Mouse (Mus musculus): ENCODE results near the gene Auts2.

Gene Auts2

DNA sequence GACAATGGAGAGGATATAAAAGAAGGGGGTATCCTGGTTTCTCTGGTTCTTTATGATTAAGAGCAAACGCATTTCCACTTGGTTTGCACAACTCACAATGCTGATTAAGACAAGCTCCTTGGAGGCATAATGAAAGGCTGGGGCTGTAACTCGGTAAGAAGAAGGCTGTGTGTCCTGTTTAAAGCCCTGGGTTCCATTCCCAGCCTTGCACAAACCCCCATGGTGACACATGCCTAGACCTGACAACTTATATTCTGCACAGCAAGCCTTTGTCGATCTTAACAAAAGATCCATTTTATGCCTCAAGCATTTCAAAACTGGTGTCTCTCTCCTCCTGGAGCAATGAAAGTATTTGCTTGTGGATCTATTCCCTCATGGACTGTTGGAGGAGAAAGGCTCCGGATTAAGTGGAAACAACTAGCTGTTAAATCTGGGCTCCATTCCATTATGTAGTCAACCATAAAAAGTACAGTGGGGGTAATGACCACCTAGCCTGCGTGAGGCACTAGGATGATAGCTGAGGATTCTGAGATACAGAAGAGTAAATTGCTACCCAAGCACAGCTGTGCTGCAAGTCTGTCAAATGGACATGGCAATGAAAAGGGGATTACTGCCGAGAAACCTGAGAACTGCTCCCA lies 218.8 kb downstream of the Auts2 start:
- no peak for DNase-seq (ENCODE audit: low spot score in 2 of 2)

DNA sequence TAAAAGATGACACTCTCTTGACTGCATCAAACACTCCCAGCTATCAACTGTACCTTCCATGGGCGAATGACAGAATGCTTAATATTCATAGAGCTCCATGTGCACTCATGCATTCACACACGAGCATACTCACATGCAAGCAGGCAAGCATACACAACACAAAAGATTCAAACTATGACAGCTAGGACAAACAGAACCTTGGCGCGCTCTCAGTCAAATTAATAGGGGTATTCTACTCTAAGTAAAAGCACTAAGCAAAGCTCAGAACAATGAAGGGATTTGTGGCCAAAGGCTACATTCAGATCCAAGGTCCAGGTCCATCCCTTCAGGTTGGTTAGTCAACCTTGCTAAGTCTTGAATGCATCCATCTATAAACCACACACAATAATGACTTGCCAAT lies 219.5 kb downstream of the Auts2 start:
- no peak for DNase-seq (ENCODE audit: low spot score in 2 of 2)

- DNase-seq (ENCODE audit: low spot score in 2 of 2) = no peak
Measured at GRCm38 (mm10) chr5:132322971-132323370, 220.2 kb downstream of the Auts2 start.

- no peak for DNase-seq (ENCODE audit: low spot score in 2 of 2)
Measured at GRCm38 (mm10) chr5:132318026-132318765, 224.9 kb downstream of the Auts2 start.

DNA sequence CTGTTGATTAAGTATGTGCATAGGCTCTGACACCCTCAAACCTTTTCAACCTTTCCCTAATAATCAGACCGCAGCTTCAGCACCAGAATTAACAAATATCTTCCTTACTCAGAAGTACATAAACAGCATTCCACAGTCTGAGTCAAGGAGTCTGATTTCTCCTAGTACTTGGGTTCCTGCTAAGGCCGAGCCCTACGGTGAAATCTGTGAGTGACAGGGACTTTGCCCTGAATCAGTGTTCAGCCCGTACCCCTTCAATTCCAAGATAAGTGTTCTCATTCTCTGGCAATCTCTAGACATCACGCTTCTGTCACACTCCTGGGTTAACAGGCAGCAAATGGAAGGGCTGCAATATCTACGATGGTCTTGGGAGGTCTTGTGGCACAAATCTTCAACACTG lies 226.2 kb downstream of the Auts2 start:
- no peak for DNase-seq (ENCODE audit: low spot score in 2 of 2)

DNA sequence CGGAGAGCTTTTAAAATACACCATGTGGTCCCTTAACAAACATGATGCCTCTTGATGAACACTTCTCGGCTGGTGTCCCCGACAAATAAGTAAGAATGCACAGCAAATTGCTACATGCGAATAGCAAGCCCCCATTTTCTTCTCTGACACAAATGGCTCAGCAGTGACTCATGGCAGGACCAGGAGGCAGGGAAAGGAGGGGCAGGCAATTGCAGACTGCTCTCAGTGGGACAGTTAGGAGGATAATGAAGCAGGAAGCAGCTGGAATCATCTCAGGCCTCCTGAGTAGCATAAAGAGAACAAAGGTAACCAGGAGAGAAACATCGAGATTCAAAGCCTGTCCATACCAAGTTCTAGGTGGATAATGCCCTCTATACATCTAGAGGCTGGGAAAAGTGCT lies 228.8 kb downstream of the Auts2 start:
- DNase-seq (ENCODE audit: low spot score in 2 of 2) = no peak

DNA sequence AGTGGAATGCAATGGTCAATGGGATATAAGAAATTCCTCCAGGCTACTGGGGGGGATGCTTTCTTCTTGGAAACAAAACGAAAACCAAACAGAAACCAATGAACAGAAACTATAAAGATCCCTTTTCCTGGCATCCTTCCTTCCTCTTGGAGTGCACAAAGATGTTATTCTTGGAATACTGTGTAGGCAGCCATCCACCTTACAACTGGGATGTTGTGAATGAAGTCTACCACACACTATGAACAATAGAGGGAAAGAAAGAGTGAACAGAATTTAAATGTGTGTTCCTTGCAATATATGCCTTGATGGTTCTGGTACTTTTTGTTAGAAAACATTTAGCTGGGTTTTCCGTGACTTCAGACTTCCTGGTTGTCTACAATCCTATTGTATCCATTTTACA lies 236.1 kb downstream of the Auts2 start:
- no peak for DNase-seq (ENCODE audit: low spot score in 2 of 2)

DNA sequence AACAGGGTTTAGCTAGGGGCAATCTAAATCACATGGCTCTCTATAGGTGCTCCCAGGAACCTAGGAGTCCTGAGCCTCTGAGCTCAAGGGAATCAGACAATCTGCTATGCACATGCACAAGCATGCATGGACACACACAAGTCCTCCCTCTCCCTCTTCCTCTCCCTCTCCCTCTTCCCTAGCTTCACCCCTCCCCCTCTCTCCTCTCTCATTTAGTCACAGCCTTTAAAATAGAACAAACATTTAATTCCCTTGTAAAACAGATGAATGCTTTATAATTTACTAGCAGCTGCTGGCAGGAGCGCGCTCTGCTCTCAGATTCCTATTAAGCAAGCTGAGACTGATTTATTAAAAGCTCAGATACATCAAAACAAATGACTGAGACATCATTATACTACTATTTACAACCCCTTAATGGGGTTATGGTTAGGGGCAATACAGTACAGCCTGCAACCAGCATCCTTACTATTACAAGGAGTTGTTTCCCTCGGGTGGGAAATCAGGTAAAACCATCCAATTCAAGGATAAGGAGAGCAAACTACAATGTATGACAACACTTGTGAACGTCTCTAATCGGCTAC lies 237.7 kb downstream of the Auts2 start:
- DNase-seq (ENCODE audit: low spot score in 2 of 2) = no peak

DNA sequence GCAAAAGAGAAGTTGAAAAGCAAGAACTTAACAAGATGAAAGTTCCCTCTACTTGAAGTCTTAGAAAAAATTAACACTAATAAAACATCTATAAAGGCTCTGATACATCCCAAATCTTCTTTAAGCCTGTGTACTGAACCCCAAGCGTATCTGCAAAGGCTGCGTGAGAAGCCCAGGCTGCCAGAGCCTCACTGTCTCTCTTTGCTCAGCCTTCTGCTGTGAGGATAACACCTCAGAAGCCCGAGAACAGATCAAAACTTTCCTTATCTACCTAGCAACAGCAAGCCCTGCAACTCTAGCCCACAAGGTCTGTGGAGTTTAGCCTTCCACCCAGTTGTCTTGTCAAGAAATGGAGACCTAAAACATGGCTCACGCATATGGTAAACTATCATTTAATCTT lies 240.4 kb downstream of the Auts2 start:
- DNase-seq (ENCODE audit: low spot score in 2 of 2) = no peak

GRCm38 (mm10) chr5:132300794-132301193 lies 242.3 kb downstream of the Auts2 start:
- DNase-seq (ENCODE audit: low spot score in 2 of 2) = no peak

DNA sequence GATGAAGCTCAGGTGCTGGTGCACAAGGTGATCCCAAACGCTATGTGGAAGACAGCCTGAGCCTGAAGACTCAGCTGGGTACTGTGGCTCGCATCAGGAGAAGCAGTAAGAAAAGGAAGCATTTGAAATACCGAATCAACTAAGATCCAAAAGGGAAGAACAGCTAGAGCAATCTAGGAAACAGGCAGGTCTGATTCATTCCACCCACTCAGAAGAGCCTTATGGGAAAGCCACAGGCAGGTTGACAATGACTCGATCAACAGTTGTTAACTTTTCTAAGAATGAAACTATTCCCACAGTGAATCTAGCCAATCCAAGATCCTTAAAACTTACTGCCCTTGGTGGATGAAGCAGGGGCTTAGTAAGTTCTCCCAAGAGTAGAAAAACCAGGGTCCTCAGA lies 243.4 kb downstream of the Auts2 start:
- no peak for DNase-seq (ENCODE audit: low spot score in 2 of 2)

GRCm38 (mm10) chr5:132298996-132299395 lies 244.1 kb downstream of the Auts2 start:
- no peak for DNase-seq (ENCODE audit: low spot score in 2 of 2)

- no peak for DNase-seq (ENCODE audit: low spot score in 2 of 2)
Measured at GRCm38 (mm10) chr5:132297309-132297708, 245.8 kb downstream of the Auts2 start.

- no peak for DNase-seq (ENCODE audit: low spot score in 2 of 2)
Measured at GRCm38 (mm10) chr5:132294469-132294868, 248.7 kb downstream of the Auts2 start.

- no peak for DNase-seq (ENCODE audit: low spot score in 2 of 2)
Measured at GRCm38 (mm10) chr5:132292932-132293331, 250.2 kb downstream of the Auts2 start.

- no peak for DNase-seq (ENCODE audit: low spot score in 2 of 2)
Measured at GRCm38 (mm10) chr5:132290606-132291535, 252.3 kb downstream of the Auts2 start.

DNA sequence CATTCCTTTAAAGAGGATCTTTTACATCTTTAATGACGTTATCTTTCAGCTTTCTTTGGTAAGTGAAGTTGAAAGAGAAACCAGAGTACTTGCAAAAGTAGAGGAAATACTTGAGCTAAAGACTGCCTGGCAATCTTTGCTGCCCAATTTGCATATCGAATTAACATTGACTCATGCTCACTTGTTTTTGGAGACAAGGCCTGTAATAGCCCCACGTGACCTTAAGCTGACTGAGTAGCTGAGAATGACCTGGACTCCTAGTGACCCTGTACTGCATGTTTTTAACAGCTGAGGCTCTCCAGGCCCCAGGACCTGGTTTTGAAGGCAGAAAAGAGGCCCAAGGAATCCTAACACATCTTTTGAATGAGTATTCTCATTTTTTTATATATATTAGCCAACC lies 259.4 kb downstream of the Auts2 start:
- DNase-seq (ENCODE audit: low spot score in 2 of 2) = no peak

- DNase-seq (ENCODE audit: low spot score in 2 of 2) = no peak
Measured at GRCm38 (mm10) chr5:132274098-132274898, 268.8 kb downstream of the Auts2 start.

- DNase-seq (ENCODE audit: low spot score in 2 of 2) = no peak
Measured at GRCm38 (mm10) chr5:132272132-132272531, 271.0 kb downstream of the Auts2 start.

DNA sequence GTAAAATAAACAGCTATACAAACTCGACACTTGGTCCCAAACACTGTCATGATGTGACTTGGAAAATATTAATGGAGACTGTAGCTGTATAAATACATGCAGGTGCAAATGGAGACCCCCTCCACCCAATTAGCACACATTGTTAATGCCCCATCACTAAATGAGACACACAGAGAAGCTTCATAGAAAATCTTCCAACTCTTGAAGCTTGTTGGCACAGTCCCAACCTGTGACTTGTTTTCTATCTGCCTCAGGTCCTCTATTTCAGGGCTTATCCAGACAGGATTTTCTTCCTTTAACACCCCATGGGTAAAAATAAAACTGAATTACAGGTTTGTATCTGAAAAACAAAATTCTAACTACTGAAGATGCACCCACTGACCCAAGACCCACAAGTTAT lies 272.2 kb downstream of the Auts2 start:
- DNase-seq (ENCODE audit: low spot score in 2 of 2) = no peak

- no peak for DNase-seq (ENCODE audit: low spot score in 2 of 2)
Measured at GRCm38 (mm10) chr5:132270074-132270473, 273.1 kb downstream of the Auts2 start.
